Mouse (Mus musculus): Measurements from ENCODE around the gene Psg17.

The Psg17 gene

DNA sequence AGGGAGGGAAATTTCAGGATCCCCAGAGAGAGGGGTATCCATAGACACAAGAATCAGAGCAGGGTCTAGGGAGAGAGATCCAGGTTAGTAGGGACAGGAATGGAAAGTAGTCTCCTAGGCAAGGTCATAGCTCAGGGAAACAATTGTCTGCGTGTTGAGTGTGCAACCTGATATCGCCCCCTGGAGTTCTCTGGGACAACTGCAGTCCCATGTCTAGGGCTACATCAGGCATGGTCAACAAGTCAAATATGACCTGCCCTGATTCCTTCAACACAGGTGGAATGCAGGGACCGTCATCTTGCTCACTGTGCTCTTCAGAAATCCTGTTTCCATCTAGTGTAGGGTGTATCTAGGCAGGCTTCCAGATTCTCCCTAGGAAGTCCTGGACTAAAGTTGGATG is 22.3 kb downstream of the Psg17 start:
- no peak for TF ChIP-seq GATA4 (IDR thresholded peaks at IDR 0.05; ENCODE audit: insufficient replicate concordance, low read length)

DNA sequence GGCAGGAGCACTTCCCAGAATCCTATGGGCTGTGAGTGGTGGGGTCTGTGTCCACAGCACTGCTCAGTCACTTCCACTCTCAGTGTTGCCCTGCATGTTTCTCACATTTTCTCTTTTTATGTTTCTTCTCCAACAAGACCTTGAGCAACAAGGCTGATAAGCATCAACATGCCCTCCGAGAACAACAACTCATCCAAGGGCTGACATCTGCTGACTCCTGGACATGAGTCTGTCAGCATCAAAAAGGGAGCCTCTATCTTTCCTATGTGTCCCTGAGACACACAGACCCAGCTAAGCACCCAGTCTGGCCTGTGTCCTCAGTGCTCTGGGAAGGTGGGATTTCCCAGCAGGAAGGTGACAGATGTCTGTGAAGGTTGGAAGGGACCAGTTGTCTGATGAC is 23.0 kb downstream of the Psg17 start, which contains the start of gene Psg19:
Gene Psg19, minus strand, starts transcription at position 101 of the 400 bp plus-strand sequence.
- no peak for TF ChIP-seq GATA4 (IDR thresholded peaks at IDR 0.05; ENCODE audit: insufficient replicate concordance, low read length)

DNA sequence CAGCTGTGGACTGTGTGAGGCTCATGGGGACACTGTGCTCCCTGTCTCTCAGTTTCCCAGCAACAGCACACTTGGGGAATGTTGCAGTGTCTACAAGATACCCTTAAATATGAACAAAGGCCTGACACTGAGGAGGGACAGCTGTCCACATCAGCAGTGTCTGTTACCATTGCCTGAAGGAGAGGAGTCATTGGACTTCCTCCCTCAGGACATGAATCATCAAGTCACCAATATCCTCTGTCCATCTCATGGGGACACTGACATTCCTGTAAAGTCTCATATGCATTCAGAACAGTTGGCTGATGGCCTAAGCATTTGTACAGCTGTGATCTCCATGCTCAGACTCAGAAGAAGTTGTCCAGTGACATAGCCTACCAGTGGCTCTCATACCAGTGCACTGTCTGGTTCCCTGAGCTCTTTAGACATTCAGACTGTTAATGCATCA is 42.0 kb downstream of the Psg17 start:
- TF ChIP-seq GATA4 (IDR thresholded peaks at IDR 0.05; ENCODE audit: insufficient replicate concordance, low read length) = no peak

All from liver, adult (tissue).